ENCODE assay signal across 8 mouse cellular contexts in genomic region chr2:152344361-152344760, GRCm38 (mm10). TPM values are rescaled to one million over a fixed set of nuclear protein-coding genes. Genes with fewer than 3 reads are reported as not detected.
A peak's percentile ranks its signal among the peaks of the same experiment; 100 is the strongest.
DNase-seq lines count a peak whose midpoint lies in the region; ATAC-seq and TF ChIP-seq lines count a peak whose summit lies in the region.

No protein-coding gene starts in this region.

- no peaks in the 10 kb centered on the region for H3K9me3 ChIP-seq in liver, embryonic 16.5 days (replicated peaks; ENCODE audit: control insufficient read depth, low read length)

- no peak for TF ChIP-seq POLR2A in bone marrow, adult 2 months (IDR thresholded peaks at IDR 0.05; ENCODE audit: borderline replicate concordance, control insufficient read depth, low read depth, low read length)

- no peaks in the 10 kb centered on the region; the same call in none of the 2 replicates for H3K4me1 ChIP-seq in bone marrow, adult 2 months (ENCODE audit: control insufficient read depth, insufficient read depth, low read length)
- peaks cover 40% of the 10 kb centered on the region for H3K4me1 ChIP-seq in liver, embryonic 16.5 days (ENCODE audit: control insufficient read depth, low read depth, low read length)

- DNase-seq in CD8-positive naive resting alpha-beta T cell, adult 2 months (ENCODE audit: low read depth in 2 of 2, low spot score in 2 of 2) = peak; percentile 20 to 40
- DNase-seq in heart, postnatal 10 days = peak; percentile 41 to 44
- DNase-seq in retina, adult 2 months (ENCODE audit: low read depth, low spot score) = peak; percentile 36
- no peak for DNase-seq in left cerebral cortex, adult 18-20 months (ENCODE audit: low spot score in 2 of 2)
- DNase-seq in spleen, postnatal 14 days (ENCODE audit: low spot score in 2 of 2) = no peak
- no peak for DNase-seq in urinary bladder, postnatal 4 days (ENCODE audit: low spot score in 2 of 2)

- H3K9ac ChIP-seq in liver, embryonic 16.5 days (ENCODE audit: low read depth, low read length) = peak overlapping the region; percentile 84

- no peak for ATAC-seq in liver, embryonic 16.5 days (ENCODE audit: low read depth)

- WGBS in bone marrow, adult 2 months = 9% methylated on average over 10 of the region's 10 CpGs
- 18% methylated on average over 10 of the region's 10 CpGs for WGBS in liver, embryonic 16.5 days (ENCODE audit: insufficient replicate concordance)

- no peaks in the 10 kb centered on the region for H3K36me3 ChIP-seq in liver, embryonic 16.5 days (ENCODE audit: control insufficient read depth, insufficient read depth)

- H3K27ac ChIP-seq in bone marrow, adult 2 months (ENCODE audit: control insufficient read depth, insufficient read depth, low read depth, low read length, poor library complexity) = no peak overlapping the region
- peak overlapping the region; percentile 21 for H3K27ac ChIP-seq in liver, embryonic 16.5 days (ENCODE audit: low read length)

- peak overlapping the region; percentile 74 for H3K4me3 ChIP-seq in bone marrow, adult 2 months (replicated peaks; ENCODE audit: control insufficient read depth, low read depth, low read length)
- H3K4me3 ChIP-seq in liver, embryonic 16.5 days (ENCODE audit: low read depth, low read length) = peak overlapping the region; percentile 70

- intact Hi-C loops in heart, postnatal 10 days (cut with DNase I) = no loop called here

- H3K27me3 ChIP-seq in liver, embryonic 16.5 days (ENCODE audit: control insufficient read depth, insufficient read depth, low read depth, low read length) = no peaks in the 10 kb centered on the region; the same call in 1 of the 2 replicates

- TF ChIP-seq CTCF in bone marrow, adult 2 months (IDR thresholded peaks at IDR 0.05; ENCODE audit: control insufficient read depth, insufficient read depth, low read length) = no peak

- peak overlapping the region; percentile 94 for H3K4me2 ChIP-seq in liver, embryonic 16.5 days (ENCODE audit: low read depth, low read length)

RNA-seq across cellular contexts. Expression of gene Trib3, which starts 0.5 kb away (rescaled TPM):
- polyA plus RNA-seq in bone marrow, adult 2 months (2011; ENCODE audit: insufficient read depth, insufficient read length, low replicate concordance, missing spikeins) = 0.65 and 4.2 TPM in 2 replicates
- 1 to 10 TPM; 3.2 to 3.9 TPM for total RNA-seq in heart, postnatal 10 days (2021)
- polyA plus RNA-seq in liver, embryonic 16.5 days (2015; fragmentation: Nextera tagmentation; extraction: Ambion mirVana) = 6.5 and 6.8 TPM in 2 replicates
- under 1 TPM; 0.59 to 0.70 TPM for total RNA-seq in left cerebral cortex, adult 18-20 months (2021)

RNA-seq across cellular contexts. Expression of gene Rbck1, which starts 11.9 kb away (rescaled TPM):
- polyA plus RNA-seq in bone marrow, adult 2 months (2011; ENCODE audit: insufficient read depth, insufficient read length, low replicate concordance, missing spikeins) = 66.2 and 111 TPM in 2 replicates
- 10 to 100 TPM; 72.5 to 76.8 TPM for total RNA-seq in heart, postnatal 10 days (2021)
- 37.7 and 40.2 TPM in 2 replicates for polyA plus RNA-seq in liver, embryonic 16.5 days (2015; fragmentation: Nextera tagmentation; extraction: Ambion mirVana)
- total RNA-seq in left cerebral cortex, adult 18-20 months (2021) = 100 to 1,000 TPM; 106 to 107 TPM

RNA-seq across cellular contexts. Expression of gene Nrsn2, which starts 32.1 kb away (rescaled TPM):
- not detected in 2 replicates for polyA plus RNA-seq in bone marrow, adult 2 months (2011; ENCODE audit: insufficient read depth, insufficient read length, low replicate concordance, missing spikeins)
- total RNA-seq in heart, postnatal 10 days (2021) = not detected
- polyA plus RNA-seq in liver, embryonic 16.5 days (2015; fragmentation: Nextera tagmentation; extraction: Ambion mirVana) = not detected in 2 replicates
- 100 to 1,000 TPM in 1 of 2 experiments, 10 to 100 TPM in 1; 96.7 to 104 TPM for total RNA-seq in left cerebral cortex, adult 18-20 months (2021)

RNA-seq across cellular contexts. Expression of gene Tbc1d20, which starts 50.7 kb away (rescaled TPM):
- 10.6 and 27.9 TPM in 2 replicates for polyA plus RNA-seq in bone marrow, adult 2 months (2011; ENCODE audit: insufficient read depth, insufficient read length, low replicate concordance, missing spikeins)
- 10 to 100 TPM; 61.4 to 71.4 TPM for total RNA-seq in heart, postnatal 10 days (2021)
- polyA plus RNA-seq in liver, embryonic 16.5 days (2015; fragmentation: Nextera tagmentation; extraction: Ambion mirVana) = 11.3 and 11.7 TPM in 2 replicates
- total RNA-seq in left cerebral cortex, adult 18-20 months (2021) = 10 to 100 TPM; 49.2 to 52.6 TPM

RNA-seq across cellular contexts. Expression of gene Sox12, which starts 53.5 kb away (rescaled TPM):
- polyA plus RNA-seq in bone marrow, adult 2 months (2011; ENCODE audit: insufficient read depth, insufficient read length, low replicate concordance, missing spikeins) = 4.8 and 6.3 TPM in 2 replicates
- total RNA-seq in heart, postnatal 10 days (2021) = 10 to 100 TPM; 26.3 to 37.8 TPM
- polyA plus RNA-seq in liver, embryonic 16.5 days (2015; fragmentation: Nextera tagmentation; extraction: Ambion mirVana) = 0.77 and 0.99 TPM in 2 replicates
- 10 to 100 TPM; 11.8 to 15.9 TPM for total RNA-seq in left cerebral cortex, adult 18-20 months (2021)

Comparison
In these comparisons a context has a peak if more than half of its experiments do, and no peak if none do; other contexts are left out.
1. DNase-seq: peak in CD8-positive naive resting alpha-beta T cell, adult 2 months (2 of 2), heart, postnatal 10 days (2 of 2) and retina, adult 2 months (single experiment); none in left cerebral cortex, adult 18-20 months (0 of 2), spleen, postnatal 14 days (0 of 2) and urinary bladder, postnatal 4 days (0 of 2).
2. RNA of gene Nrsn2, which starts 32.1 kb away (total RNA-seq): 96.7 to 104 TPM in left cerebral cortex, adult 18-20 months; not detected in heart, postnatal 10 days; every median in the first group is over 10 times any median in the second.